Mouse (Mus musculus): ENCODE measurements around the gene Nkd1. TPM values are rescaled to one million over a fixed set of nuclear protein-coding genes. Genes with fewer than 3 reads are reported as not detected.

Gene Nkd1
- polyA plus RNA-seq, 1 experiment, result 9.3 TPM

DNA sequence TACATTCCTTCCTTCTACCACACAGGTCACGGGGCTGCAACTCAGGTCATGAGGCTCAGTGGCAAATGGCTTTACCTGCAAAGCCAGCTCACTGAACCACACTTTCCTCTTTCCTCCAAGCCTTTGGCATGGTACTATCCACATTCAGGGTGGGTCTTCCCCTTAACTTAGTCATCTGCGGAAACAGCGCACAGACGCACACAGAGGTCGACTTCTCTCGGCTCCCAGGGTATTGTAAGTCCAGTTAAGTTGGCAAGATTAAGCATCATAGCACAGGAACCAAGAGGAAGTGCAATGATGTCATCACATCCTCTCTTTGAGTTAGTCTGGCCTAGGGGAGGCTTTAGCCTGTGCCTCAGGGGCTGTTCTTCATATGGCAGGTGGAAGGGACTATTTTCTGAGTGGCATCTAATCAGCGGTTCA lies 112.2 kb downstream of the Nkd1 start:
- TF ChIP-seq CTCF (IDR thresholded peaks at IDR 0.05; ENCODE audit: extremely low read depth, insufficient read depth, insufficient read length, insufficient replicate concordance) (no peak), POLR2A (IDR thresholded peaks at IDR 0.05; ENCODE audit: low read depth, low read length) (no peak)
- DNase-seq (ENCODE audit: low read depth in 1 of 2, low spot score in 2 of 2), result peak in 1 of 2 experiments; percentile 51
- Histone ChIP-seq H3K27me3 (ENCODE audit: control insufficient read depth, insufficient read depth, low read length) (no peaks in the 10 kb centered on the region), H3K4me1 (ENCODE audit: control insufficient read depth, insufficient read depth, insufficient read length) (peaks cover 33% of the 10 kb centered on the region; the same call in 1 of the 2 replicates), H3K4me3 (ENCODE audit: extremely low read depth, insufficient read depth, insufficient read length) (peak overlapping the region; percentile 15; the same call in 1 of the 2 replicates), H3K27ac (ENCODE audit: insufficient read depth, low read length) (peak overlapping the region; percentile 64), H3K36me3 (ENCODE audit: control insufficient read depth, insufficient read depth, low read length) (peaks cover 24% of the 10 kb centered on the region)
- 40% methylated on average over 7 of the region's 7 CpGs for WGBS

DNA sequence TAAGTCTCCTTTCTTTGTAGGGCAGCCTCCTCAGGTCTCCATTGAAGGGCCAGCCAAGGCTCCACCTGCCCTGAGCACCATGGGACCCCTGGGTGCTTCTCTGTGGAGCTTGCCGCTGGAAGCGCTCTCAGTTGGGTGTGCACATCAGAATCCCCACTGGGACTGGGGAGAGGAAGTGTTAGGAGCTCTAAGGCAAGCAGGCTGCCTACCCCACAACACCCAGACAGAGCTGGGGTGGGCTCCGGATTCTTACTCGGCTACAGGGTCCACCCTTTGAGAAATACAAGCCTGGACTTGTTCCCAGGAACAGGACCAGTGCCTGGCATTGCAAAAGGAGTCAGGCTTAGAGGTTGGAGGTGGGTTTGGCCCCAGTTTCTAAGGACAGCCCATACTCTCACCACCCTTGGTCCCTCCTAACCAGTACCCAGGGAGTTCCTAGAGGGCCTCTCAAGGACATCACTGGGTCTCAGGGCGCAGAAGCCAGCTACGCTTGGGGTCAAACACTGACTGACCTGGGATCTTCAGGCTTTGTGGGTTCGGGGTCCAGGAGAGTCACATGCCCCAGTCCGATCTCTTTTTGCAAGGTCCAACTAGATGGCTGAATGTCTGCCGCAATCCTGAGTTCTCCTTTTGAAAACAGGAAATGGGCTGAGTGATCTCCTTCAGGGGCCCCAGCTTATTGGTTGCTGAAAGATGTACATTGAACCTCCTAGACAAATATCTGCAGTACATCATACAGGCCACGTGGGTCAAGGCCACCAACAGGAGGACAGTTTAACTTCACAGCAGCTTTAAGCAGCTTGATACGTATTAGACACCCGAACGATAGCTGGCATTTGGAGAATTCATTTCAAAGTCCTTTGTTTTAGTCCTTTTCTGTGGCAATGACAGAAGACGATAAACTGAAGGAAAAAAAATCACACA lies 114.6 kb downstream of the Nkd1 start, which contains the start of gene Snx20:
Snx20 (minus strand) TSS at position 655 of the 924 bp plus-strand sequence.
- H3K4me1 ChIP-seq (ENCODE audit: control insufficient read depth, insufficient read depth, insufficient read length), result peaks cover 38% of the 10 kb centered on the region; the same call in 1 of the 2 replicates
- no peaks in the 10 kb centered on the region for H3K27me3 ChIP-seq (ENCODE audit: control insufficient read depth, insufficient read depth, low read length)
- H3K27ac ChIP-seq (ENCODE audit: insufficient read depth, low read length), result peak within 1 kb of the TSS; percentile 93
- H3K4me3 ChIP-seq (ENCODE audit: extremely low read depth, insufficient read depth, insufficient read length), result peak within 1 kb of the TSS; percentile 77
- peaks cover 7% of the 10 kb centered on the region; the same call in 1 of the 2 replicates for H3K36me3 ChIP-seq (ENCODE audit: control insufficient read depth, insufficient read depth, low read length)
- TF ChIP-seq CTCF (IDR thresholded peaks at IDR 0.05; ENCODE audit: extremely low read depth, insufficient read depth, insufficient read length, insufficient replicate concordance), result no peak
- TF ChIP-seq POLR2A (IDR thresholded peaks at IDR 0.05; ENCODE audit: low read depth, low read length), result peak; percentile 67
- DNase-seq (ENCODE audit: low read depth in 1 of 2, low spot score in 2 of 2), result peak; percentile 76 to 82
- 8% methylated on average over 14 of the region's 14 CpGs for WGBS

DNA sequence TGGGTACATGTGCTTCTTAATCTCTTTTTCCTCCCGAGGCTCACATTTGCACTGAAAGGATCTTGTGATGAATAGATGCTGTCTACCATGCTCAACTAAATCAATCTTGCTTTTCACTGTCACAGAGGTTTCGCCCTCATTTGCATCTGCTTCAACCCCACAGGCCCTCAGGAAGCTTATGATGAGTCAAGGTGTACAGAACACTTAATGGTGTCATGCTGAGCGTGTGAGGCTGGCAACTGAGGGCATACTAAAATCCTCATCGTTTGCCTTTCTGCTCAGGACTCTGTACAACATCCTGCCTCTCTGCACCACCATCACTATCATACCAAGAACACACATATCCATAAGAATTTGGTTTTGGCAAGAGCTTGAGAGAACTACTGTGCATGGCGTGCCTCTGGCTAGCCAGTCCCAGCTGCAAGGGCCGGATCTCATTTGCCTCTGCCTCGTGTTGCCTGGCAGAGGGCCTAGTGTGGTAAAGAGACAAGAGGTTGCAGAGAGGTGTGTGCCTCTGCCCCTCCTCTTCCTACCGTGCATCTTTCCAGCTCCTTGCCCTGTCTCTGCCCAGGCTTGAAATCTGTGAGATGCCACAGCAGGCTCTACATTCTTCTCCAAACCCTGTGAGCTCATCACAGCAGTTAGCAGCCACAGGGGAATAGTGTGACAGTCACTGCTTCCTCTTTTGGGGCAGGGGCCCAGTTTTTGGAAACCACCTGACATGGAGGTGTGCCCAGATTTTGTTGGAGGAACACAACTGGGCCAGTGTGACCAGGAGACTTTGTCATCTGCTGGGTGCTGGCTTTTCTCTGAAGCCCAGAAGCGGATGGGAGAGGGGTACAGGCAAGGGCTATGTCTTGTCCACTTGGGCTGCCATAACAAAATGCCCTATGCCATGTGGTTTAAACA lies 116.2 kb downstream of the Nkd1 start:
- H3K36me3 ChIP-seq (ENCODE audit: control insufficient read depth, insufficient read depth, low read length), result peaks cover under 1% of the 10 kb centered on the region; the same call in 1 of the 2 replicates
- WGBS, result 42% methylated on average over 9 of the region's 9 CpGs
- TF ChIP-seq CTCF (IDR thresholded peaks at IDR 0.05; ENCODE audit: extremely low read depth, insufficient read depth, insufficient read length, insufficient replicate concordance), result no peak
- no peak; the same call in 1 of the 2 replicates for TF ChIP-seq POLR2A (IDR thresholded peaks at IDR 0.05; ENCODE audit: low read depth, low read length)
- H3K4me3 ChIP-seq (ENCODE audit: extremely low read depth, insufficient read depth, insufficient read length), result peak overlapping the region; percentile 12; the same call in 1 of the 2 replicates
- H3K27me3 ChIP-seq (ENCODE audit: control insufficient read depth, insufficient read depth, low read length), result no peaks in the 10 kb centered on the region
- peak; percentile 72 to 84 for DNase-seq (ENCODE audit: low read depth in 1 of 2, low spot score in 2 of 2)
- H3K27ac ChIP-seq (ENCODE audit: insufficient read depth, low read length), result peak overlapping the region; percentile 86
- H3K4me1 ChIP-seq (ENCODE audit: control insufficient read depth, insufficient read depth, insufficient read length), result peaks cover 36% of the 10 kb centered on the region; the same call in 1 of the 2 replicates

DNA sequence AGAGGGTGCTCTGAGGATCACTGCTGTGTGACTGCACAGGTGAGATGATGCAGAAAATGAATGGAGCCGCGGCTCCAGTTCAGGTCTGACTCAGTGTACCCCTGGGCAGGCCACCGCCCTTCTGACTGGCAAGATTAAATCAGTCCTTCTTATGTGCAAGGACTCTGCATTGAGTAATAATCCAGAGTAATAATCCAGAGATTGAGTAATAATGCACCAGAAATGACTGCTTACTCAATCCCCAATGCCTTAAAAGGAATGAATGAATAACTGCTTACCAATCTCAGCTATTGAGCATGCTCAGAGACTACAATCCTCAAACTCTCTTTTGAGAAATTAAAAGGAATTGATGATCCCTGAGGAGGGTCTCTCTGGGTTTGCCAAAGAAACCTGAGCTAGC lies 117.8 kb downstream of the Nkd1 start:
- no peak for TF ChIP-seq CTCF (IDR thresholded peaks at IDR 0.05; ENCODE audit: extremely low read depth, insufficient read depth, insufficient read length, insufficient replicate concordance)
- no peak for TF ChIP-seq POLR2A (IDR thresholded peaks at IDR 0.05; ENCODE audit: low read depth, low read length)
- Histone ChIP-seq H3K4me1 (ENCODE audit: control insufficient read depth, insufficient read depth, insufficient read length) (peaks cover 28% of the 10 kb centered on the region; the same call in 1 of the 2 replicates), H3K4me3 (ENCODE audit: extremely low read depth, insufficient read depth, insufficient read length) (no peak overlapping the region), H3K27me3 (ENCODE audit: control insufficient read depth, insufficient read depth, low read length) (no peaks in the 10 kb centered on the region), H3K27ac (ENCODE audit: insufficient read depth, low read length) (peak overlapping the region; percentile 74), H3K36me3 (ENCODE audit: control insufficient read depth, insufficient read depth, low read length) (no peaks in the 10 kb centered on the region)
- no peak for DNase-seq (ENCODE audit: low read depth in 1 of 2, low spot score in 2 of 2)
- WGBS, result 75% methylated on average over 3 of the region's 3 CpGs

DNA sequence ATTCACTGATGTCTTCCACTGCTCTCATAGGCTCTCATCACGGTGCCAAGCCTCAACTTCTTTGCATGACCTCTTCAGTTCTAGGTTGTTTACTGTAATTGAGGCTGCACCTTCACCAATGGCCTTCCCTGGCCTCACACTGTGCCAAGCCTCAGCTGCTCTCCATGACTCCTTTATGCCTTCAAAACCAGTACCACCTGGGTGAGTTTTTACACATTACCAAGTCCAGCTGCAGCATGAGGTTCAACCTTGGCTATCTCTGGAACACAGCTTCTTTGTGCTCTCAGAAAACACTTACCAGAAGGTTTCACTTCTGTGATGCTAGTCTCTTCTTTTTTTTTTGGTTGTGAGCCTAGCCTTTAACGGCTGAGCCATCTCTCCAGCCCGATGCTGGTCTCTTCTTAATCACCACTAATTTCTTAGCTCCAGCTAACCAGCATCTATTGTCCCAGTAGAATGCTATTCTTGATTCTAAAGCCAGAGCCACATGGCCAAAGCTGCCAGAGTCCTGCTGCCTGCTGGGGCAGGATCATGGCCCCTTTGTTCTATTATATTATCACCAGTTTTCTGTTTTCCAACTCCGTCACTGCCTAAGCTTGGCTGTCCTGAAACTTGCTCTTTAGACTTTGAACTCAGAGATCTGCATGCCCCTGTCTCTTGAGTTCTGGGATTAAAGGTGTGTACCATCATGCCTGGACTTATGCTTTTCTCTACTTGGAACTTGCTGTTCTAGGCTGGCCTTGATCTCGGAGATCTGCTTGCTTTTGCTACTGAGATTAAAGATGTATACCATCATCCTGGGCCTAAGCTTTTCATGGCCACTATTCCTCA lies 121.8 kb downstream of the Nkd1 start:
- WGBS, result 56% methylated on average over 5 of the region's 5 CpGs
- Histone ChIP-seq H3K4me1 (ENCODE audit: control insufficient read depth, insufficient read depth, insufficient read length) (peaks cover 26% of the 10 kb centered on the region; the same call in 1 of the 2 replicates), H3K4me3 (ENCODE audit: extremely low read depth, insufficient read depth, insufficient read length) (no peak overlapping the region), H3K36me3 (ENCODE audit: control insufficient read depth, insufficient read depth, low read length) (no peaks in the 10 kb centered on the region), H3K27ac (ENCODE audit: insufficient read depth, low read length) (peak overlapping the region; percentile 49; the same call in 1 of the 2 replicates), H3K27me3 (ENCODE audit: control insufficient read depth, insufficient read depth, low read length) (no peaks in the 10 kb centered on the region)
- TF ChIP-seq CTCF (IDR thresholded peaks at IDR 0.05; ENCODE audit: extremely low read depth, insufficient read depth, insufficient read length, insufficient replicate concordance), result no peak
- TF ChIP-seq POLR2A (IDR thresholded peaks at IDR 0.05; ENCODE audit: low read depth, low read length), result no peak
- DNase-seq (ENCODE audit: low read depth in 1 of 2, low spot score in 2 of 2), result no peak

Other genes starting within 250 kb of the Nkd1 start
- 76.9 and 98.6 TPM in 2 replicates for gene Adcy7, start 249.0 kb upstream of the Nkd1 start, polyA plus RNA-seq (2012; rRNA removed)
- gene Brd7, start 159.2 kb upstream of the Nkd1 start, polyA plus RNA-seq (2012; rRNA removed), result 9.2 and 13.0 TPM in 2 replicates
- 63.8 and 113 TPM in 2 replicates for gene Snx20, start 114.8 kb downstream of the Nkd1 start, polyA plus RNA-seq (2012; rRNA removed)
- gene Nod2, start 126.0 kb downstream of the Nkd1 start, polyA plus RNA-seq (2012; rRNA removed), result 3.2 and 3.7 TPM in 2 replicates
- 10.1 and 10.3 TPM in 2 replicates for gene Cyld, start 175.7 kb downstream of the Nkd1 start, polyA plus RNA-seq (2012; rRNA removed)

Data from spleen, adult 2 months (tissue).